Mouse (Mus musculus) spleen, embryonic (tissue): ENCODE measurements at regions not wholly inside any gene's neighbourhood (a gene's known extent, or its start where the extent isn't known, plus 50 kb on each side); places are given as distances from the start of the nearest gene placed in this dataset.
"Not testable (repeated sequence)": the region's sequence is repeated elsewhere in the genome, so short reads cannot be mapped to it uniquely, and the experiment has no call there.

Experiments
- CTCF ChIA-PET: fragments of 350-600 bp; sonication (Branson Sonifier 250); formaldehyde crosslinking; loops from one replicate; lab custom pipeline; 2022; lab: Charles Lee

DNA sequence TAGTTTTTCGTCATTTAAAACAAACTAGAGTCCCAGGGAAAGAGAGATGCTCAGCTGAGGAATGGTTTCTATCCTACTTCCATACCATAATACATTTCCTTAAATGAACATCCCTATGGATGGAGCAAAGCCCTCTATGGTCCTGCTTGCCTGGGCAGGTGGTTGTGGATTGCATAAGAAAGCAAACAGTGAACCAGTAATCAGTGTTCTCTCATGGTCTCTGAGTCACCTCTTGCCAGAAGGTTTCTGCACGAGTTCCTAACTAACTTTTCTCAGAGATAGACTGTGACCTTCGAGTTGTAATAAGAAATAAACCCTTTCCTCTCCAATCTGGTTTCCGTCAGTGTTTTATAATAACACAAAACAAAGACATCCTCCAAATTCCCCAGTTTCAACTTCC is 62.9 kb upstream of the Bet1 start:
- CTCF ChIA-PET: no interaction called here

GRCm38 (mm10) chr6:4158293-4158692 is 71.5 kb upstream of the Bet1 start:
- CTCF ChIA-PET: no interaction called here

GRCm38 (mm10) chr6:4163733-4164132 is 77.0 kb upstream of the Bet1 start:
- CTCF ChIA-PET: no interaction called here

DNA sequence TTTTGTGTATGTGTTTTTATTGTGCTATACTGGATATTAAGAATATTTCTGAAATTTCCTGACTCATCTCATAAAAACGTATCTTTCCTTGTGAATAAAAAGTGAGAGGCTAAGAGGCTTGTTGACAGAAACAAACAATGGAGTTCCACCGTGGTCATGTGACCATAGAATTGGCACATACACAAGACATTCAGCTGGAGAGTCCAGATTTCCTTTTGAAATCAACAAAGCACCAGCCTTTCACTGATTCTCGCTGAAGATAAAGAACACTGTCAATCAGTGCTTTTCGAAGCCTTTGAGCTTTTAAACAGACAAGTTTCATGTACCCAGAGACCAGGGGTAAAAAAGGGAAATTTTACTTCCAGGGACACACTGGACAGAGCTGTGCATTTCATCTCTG is 80.3 kb upstream of the Bet1 start:
- CTCF ChIA-PET: no interaction called here

DNA sequence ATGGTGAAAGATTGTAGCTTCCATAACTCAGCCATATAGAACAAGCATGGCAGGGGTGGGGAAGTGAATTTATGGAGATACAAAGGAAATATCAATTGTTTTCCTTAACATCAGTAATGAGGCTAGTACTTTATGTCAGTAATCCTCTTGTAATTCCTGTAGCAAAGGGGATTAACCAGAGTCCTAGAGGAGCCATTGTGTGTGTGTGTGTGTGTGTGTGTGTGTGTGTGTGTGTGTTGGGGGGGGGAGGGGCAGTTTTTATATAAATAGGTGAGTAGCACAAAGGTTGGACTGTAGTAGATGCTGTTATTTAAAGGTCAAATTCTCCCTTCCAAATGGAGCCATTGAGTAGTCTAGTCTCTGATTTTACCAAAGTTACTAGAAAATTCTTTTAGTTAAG is 81.0 kb upstream of the Bet1 start:
- CTCF ChIA-PET: no interaction called here

DNA sequence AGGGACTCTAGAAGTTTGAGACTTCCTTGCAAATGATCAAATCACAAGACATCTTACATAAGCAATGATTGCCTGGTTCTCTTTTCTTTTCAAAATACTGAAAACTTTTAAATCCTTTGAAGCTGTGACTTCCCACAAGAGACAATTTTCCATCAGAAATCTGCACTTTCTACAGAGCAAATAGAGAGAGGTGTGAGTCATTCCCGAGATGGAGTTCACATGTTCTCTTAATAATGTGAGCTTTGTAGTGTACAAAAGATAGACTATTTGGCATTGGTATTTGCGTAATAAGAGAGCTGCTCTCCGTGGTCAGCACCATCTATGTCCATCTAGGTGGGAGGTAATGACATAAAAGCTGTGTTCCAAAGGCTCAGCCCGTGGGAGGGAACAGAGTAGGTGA is 84.8 kb upstream of the Bet1 start:
- CTCF ChIA-PET: no interaction called here

- CTCF ChIA-PET: no interaction called here
Observed at GRCm38 (mm10) chr6:4187683-4188082, 100.9 kb upstream of the Bet1 start.

DNA sequence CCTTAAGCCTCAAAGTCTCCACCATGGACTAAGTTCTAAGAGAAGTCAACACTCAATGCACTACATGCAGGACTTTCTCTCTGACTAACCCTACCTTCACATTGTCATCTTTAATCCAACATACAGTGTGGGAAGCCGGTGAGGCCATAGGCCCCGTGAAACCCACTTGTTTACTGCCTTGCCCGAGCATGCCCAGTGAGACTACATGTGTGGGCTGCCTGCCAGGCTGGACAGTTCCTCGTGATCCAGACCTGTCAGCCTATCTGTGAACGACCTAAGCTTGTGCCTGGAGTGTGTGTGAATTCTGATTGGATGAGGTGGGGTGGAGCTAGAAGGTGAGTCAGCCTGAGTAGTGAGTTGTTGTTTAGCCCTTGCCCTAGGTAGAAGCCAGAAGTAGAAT is 104.2 kb upstream of the Bet1 start:
- CTCF ChIA-PET: not testable (repeated sequence)

DNA sequence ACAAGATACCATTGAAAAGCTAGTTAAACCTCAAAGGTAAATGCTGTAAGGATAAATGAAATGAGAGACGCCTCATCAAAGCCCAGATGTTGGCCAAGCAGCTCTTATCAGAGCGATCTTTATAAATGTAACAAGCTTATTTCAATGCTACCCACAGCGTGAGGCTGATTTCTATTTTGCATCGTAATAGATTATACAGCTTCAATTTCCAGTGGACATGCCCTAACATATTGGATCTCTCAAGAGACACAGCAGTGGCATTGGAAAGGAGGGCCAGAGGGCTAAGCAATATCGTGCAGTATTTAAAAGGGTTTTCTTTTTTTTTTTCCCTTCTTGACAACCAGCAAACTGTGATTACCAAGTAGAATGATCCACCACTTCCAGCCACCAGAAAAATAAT is 106.5 kb upstream of the Bet1 start:
- CTCF ChIA-PET: no interaction called here

DNA sequence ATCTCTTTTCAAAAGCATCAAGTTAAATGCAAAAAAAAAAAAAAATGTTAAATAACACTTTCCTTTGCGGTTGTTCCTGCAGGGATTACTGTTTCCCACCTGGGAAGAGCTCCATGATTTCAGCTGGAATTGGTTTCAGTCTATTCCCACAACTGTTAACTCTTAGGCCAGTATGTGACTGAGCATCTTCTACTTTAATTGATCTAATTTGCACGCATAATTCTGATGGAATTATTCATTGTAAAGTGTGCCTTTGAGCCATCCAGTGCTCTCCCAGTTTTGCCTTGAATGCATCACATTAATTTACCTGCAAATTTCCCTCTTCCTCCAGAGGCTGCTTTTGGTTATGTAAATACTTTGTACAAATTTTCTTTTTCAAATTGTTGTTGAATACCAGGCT is 114.4 kb upstream of the Bet1 start:
- CTCF ChIA-PET: no interaction called here

DNA sequence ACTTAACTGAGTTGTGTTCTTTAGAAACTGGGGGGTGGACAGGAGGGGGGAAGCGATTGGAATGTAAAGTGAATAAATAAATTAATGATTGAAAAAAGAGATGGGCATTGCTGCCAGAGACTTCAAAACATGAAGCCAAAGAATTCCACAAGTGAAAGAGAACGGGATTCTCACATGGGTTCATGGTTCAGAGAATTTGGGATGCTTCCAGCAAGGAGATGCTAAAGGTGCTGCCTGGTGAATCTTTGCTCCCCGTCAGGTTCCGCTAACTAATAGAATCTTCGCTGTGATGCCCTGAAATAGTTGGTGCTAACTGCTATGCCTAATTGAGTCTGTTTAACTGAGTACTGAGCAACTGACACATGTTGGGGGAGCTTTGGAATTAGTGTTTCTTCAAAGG is 118.9 kb upstream of the Bet1 start:
- CTCF ChIA-PET: no interaction called here

- CTCF ChIA-PET: no interaction called here
Observed at GRCm38 (mm10) chr6:4245265-4246112, 158.7 kb upstream of the Bet1 start.

GRCm38 (mm10) chr6:4246113-4246419 is 159.3 kb upstream of the Bet1 start:
- CTCF ChIA-PET: no interaction called here

DNA sequence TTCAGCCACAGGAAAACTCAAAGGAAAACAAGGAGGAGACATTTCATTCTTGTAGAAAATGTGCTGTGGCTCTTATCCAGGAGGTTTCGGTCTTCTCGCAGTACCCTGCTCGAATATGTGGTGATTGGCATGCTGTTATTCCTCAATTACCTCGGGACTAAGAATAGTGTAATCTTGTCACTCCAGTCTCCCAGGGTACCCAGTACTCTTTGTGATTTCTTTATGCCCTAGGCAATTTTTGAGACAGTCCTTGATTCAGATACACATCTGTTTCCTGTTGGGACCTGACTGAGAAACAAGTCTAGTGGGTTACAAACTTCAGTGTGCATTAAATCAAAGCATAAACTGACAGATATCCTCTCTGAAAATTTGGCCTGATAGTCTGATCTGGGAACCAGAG is 189.8 kb upstream of the Bet1 start:
- CTCF ChIA-PET: interaction anchor here (0.5 kb wide), 1 partner anchor 404 kb away, joined by 7 read pairs; no protein-coding TSS in a partner anchor

- CTCF ChIA-PET: no interaction called here
Observed at GRCm38 (mm10) chr6:4277245-4277890, 190.6 kb upstream of the Bet1 start.

DNA sequence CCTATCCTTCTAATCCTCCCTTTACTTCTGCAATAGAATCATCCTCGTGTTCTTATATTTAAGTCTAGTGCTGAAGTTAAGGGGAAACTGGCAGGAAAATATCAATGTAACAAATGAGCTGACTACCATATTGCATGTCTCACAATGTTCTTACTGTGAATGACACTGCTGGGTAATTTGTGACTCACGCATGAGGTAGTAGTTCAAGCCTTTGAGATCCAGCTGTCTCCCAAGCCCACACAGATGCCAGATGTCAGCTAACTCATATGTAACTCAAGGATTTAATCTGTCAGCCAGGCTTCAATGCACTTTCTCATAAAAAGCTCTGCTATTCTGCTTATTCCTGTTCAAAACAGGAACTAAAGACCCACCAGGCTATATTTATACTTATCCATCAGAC is 204.6 kb upstream of the Bet1 start:
- CTCF ChIA-PET: no interaction called here

DNA sequence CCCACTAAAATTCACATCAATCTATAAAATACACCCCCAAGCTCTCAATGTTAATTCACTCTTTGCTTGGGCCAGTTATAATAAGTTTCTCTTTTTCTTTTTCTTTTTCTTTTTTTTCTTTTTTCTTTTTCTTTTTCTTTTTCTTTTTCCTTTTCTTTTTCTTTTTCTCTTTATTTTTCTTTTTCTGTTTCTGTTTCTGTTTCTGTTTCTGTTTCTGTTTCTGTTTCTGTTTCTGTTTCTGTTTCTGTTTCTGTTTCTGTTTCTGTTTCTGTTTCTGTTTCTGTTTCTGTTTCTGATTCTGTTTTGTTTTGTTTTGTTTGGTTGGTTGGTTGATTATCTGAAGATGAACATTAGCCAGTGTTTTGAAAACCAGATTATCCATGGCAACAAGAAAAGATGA is 201.2 kb upstream of the Col1a2 start:
- CTCF ChIA-PET: not testable (repeated sequence)

GRCm38 (mm10) chr6:4349953-4350352 is 154.7 kb upstream of the Col1a2 start:
- CTCF ChIA-PET: no interaction called here

- CTCF ChIA-PET: no interaction called here
Observed at GRCm38 (mm10) chr6:4362220-4362619, 142.4 kb upstream of the Col1a2 start.

GRCm38 (mm10) chr6:4375465-4376037 is 129.1 kb upstream of the Col1a2 start:
- CTCF ChIA-PET: no interaction called here

- CTCF ChIA-PET: no interaction called here
Observed at GRCm38 (mm10) chr6:4396808-4397207, 107.8 kb upstream of the Col1a2 start.

DNA sequence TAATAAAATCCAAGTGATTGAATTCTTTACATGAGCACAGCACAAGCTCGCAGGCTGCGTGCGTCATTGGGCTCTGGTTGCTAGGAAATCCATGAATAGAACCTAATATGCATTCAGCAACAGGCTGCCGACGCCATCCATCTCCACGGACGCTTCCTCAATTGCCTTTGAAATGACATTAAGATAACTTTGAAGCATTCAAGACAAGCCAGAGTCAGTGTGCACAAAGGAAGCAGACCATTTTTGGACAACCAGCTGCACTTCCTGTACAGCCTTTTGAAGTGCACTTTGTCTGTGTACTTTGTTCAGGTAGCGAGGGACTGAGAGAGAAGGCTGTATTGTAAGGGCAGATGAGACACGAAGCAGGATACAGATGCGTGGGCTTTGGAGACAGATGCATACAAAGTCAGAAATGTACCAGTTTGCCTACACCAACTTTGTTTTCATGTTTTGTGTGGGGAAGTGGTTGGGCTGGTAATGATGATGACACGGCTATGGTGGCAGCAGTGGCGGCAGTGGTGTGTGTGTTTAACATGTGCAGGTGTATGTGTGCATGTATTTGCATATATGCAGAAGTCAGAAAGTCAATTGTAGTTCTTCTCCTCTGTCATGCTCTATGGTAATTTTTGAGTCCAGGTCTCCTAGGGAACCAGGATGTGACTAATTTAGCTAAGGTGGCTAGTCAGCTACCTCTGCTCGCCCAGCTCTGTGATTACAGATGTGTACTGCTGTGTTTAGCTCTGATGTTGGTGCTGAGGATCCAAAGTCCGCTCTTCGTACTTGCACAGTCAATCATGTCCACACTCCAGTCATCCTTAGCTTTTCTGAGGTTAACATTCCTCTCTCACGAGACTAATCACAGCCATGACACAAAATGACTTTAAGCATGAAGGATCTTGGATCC is 106.7 kb upstream of the Col1a2 start:
- CTCF ChIA-PET: no interaction called here
